Mouse (Mus musculus) limb, embryonic 15.5 days (tissue): Measurements from ENCODE around the gene Ldb2. TPM values are rescaled to one million over a fixed set of nuclear protein-coding genes. Genes with fewer than 3 reads are reported as not detected.
A peak's percentile ranks its signal among the peaks of the same experiment; 100 is the strongest.

Source experiments
- ATAC-seq: fragments of 200-750 bp; cut with Nextera tagmentation; 2 replicates; pipeline ENCODE4 v1.8.0; 2017; ENCODE audit warnings: low read depth, moderate TSS enrichment; ENCODE audit not compliant: insufficient number of reproducible peaks, low FRiP score, low TSS enrichment
- H3K27ac ChIP-seq: fragments of 300-500 bp; sonication (generic); 2 replicates; pipeline ENCODE4 v1.5.1; 2015; ENCODE audit warnings: moderate library complexity, mild to moderate bottlenecking, inconsistent platforms
- H3K27me3 ChIP-seq: fragments of 300-500 bp; sonication (generic); 2 replicates; pipeline ENCODE4 v1.6.1; 2015; ENCODE audit warnings: inconsistent platforms
- H3K36me3 ChIP-seq: fragments of 300-500 bp; sonication (generic); 2 replicates; pipeline ENCODE4 v1.6.1; 2015; ENCODE audit warnings: inconsistent platforms
- H3K4me1 ChIP-seq: fragments of 300-500 bp; sonication (generic); 2 replicates; pipeline ENCODE4 v1.6.1; 2015; ENCODE audit warnings: inconsistent platforms
- H3K4me2 ChIP-seq: fragments of 300-500 bp; sonication (generic); 2 replicates; pipeline ENCODE4 v1.6.1; 2015; ENCODE audit warnings: mild to moderate bottlenecking, inconsistent platforms
- H3K4me3 ChIP-seq: fragments of 300-500 bp; sonication (generic); 2 replicates; pipeline ENCODE4 v1.5.1; 2015; ENCODE audit warnings: mild to moderate bottlenecking, inconsistent platforms
- H3K9ac ChIP-seq: fragments of 300-500 bp; sonication (generic); 2 replicates; pipeline ENCODE4 v1.6.1; 2015; ENCODE audit warnings: inconsistent platforms
- H3K9me3 ChIP-seq: fragments of 300-500 bp; sonication (generic); 2 replicates; pipeline ENCODE4 v1.6.1; 2016; ENCODE audit warnings: inconsistent platforms
- WGBS: fragments of 180-500 bp; shearing (Covaris S2); methylation state at CpG from one replicate; pipeline ENCODE4 v1.1.7; 2015; 5-methylcytosine and 5-hydroxymethylcytosine counted together
- polyA plus RNA-seq: library from polyadenylated mRNA; unstranded; fragments of >200 nt; fragmentation: Nextera tagmentation; extraction: Ambion mirVana; gene quantifications from 2 replicates; pipeline ENCODE4 v1.2.1, GENCODE M21; 2015

The Ldb2 gene
- polyA plus RNA-seq, 1 experiment from 2014 or later: 57.9 TPM

DNA sequence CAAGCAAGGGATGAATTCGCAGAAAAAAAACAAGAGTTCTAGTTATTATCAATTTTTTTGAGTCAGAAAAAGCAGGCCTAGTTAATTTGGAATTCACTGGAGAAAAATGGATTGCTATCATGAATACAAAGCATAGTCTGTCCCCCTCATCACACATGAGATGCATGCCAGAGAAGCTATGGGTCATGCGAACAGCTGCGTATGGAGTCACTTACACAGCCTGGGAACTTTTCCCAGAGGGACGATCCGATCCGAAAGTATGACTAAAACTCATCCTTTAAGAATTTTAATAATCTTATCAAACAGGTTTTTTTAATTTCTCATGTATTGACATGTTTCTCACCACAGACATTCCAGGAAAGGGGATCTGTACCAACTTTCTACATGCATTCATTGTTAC lies 163.9 kb downstream of the Ldb2 start:
- Histone ChIP-seq H3K4me1 (no peaks in the 10 kb centered on the region), H3K9me3 (no peaks in the 10 kb centered on the region), H3K27me3 (no peaks in the 10 kb centered on the region), H3K4me3 (no peak overlapping the region), H3K36me3 (no peaks in the 10 kb centered on the region), H3K4me2 (no peak overlapping the region), H3K27ac (no peak overlapping the region), H3K9ac (no peak overlapping the region)
- 59% methylated on average over 6 of the region's 6 CpGs for WGBS
- no peak for ATAC-seq

DNA sequence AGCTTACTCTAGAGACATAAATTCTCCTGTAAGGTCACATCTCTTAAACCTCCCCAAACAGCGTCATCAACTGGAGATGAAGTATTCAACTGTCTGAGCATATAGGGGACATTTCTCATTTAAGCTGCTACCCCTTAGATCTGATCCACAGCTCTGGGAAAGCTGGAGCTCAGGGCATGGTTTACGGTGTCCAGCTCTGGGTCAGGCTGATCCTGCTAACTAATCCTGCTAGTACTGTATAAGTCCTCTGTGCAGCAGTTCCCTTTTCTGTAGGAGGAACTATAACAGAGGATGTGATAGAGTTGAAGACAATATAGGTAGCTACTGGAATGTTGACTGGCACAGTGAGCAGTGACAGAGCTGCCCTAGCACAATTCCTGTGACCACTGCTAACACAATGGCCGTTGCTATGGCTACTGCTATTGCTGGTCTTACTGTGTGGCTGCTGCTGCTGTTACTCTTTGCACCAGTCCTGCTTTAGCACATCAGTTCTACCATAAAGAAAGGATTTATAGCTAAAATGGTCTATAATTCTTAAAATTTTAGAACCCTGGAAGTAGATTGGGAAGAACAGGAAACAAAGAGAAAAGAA lies 170.3 kb downstream of the Ldb2 start:
- 88% methylated on average over 3 of the region's 3 CpGs for WGBS
- Histone ChIP-seq H3K4me1 (no peaks in the 10 kb centered on the region), H3K4me2 (no peak overlapping the region), H3K27ac (no peak overlapping the region), H3K27me3 (no peaks in the 10 kb centered on the region), H3K36me3 (no peaks in the 10 kb centered on the region), H3K9me3 (no peaks in the 10 kb centered on the region), H3K9ac (no peak overlapping the region), H3K4me3 (no peak overlapping the region)
- no peak for ATAC-seq

DNA sequence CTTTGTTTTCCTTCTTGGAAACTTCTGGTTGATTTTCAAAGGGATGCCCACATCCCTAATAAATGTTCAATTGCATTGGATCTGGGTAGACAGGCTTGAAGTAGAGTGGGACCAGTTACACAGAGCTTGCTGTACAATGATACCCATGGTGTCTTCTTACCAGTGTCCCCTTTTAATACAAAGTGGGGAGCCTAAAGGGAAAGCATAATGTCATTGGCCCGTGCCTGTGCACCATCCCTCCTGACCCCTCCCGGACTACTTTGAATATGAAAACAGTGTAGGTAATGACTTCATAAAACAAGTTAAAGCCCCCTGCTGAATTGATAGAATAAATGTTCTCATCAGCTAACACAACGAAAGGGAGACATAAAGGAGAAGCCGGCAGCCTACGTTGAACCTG lies 172.0 kb downstream of the Ldb2 start:
- H3K9ac ChIP-seq: no peak overlapping the region
- no peak overlapping the region for H3K4me3 ChIP-seq
- H3K36me3 ChIP-seq: no peaks in the 10 kb centered on the region
- H3K4me2 ChIP-seq: no peak overlapping the region
- no peaks in the 10 kb centered on the region for H3K4me1 ChIP-seq
- WGBS: 60% methylated on average over 5 of the region's 5 CpGs
- no peak overlapping the region for H3K27ac ChIP-seq
- H3K9me3 ChIP-seq: no peaks in the 10 kb centered on the region
- no peak for ATAC-seq
- no peaks in the 10 kb centered on the region for H3K27me3 ChIP-seq

GRCm38 (mm10) chr5:44626885-44627284 lies 172.6 kb downstream of the Ldb2 start:
- no peak overlapping the region for H3K9ac ChIP-seq
- no peaks in the 10 kb centered on the region for H3K27me3 ChIP-seq
- H3K4me3 ChIP-seq: no peak overlapping the region
- H3K27ac ChIP-seq: no peak overlapping the region
- H3K4me2 ChIP-seq: no peak overlapping the region
- no peaks in the 10 kb centered on the region for H3K9me3 ChIP-seq
- no peaks in the 10 kb centered on the region for H3K4me1 ChIP-seq
- 90% methylated on average over 2 of the region's 2 CpGs for WGBS
- no peaks in the 10 kb centered on the region for H3K36me3 ChIP-seq
- no peak for ATAC-seq

DNA sequence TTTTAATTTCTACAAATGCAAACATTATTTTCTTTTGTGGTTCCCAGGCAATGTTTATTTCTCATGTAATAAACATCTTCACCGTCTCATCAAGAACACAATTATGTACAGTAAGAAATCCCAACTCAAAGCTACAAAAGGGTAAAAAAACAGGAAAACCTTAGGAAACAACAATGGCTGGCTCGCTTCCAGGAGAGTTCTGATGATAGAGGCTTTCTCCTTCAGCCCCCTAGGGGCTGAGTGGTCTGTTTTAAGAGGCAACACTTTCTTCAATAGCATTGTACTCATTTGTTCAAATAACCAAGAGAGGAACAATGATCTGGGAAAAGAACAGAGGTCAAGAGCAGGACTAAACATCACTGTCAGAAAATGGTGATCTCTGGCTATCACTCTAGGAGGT lies 173.4 kb downstream of the Ldb2 start:
- no peaks in the 10 kb centered on the region for H3K4me1 ChIP-seq
- ATAC-seq: no peak
- H3K27ac ChIP-seq: no peak overlapping the region
- H3K9me3 ChIP-seq: no peaks in the 10 kb centered on the region
- no peak overlapping the region for H3K9ac ChIP-seq
- no peaks in the 10 kb centered on the region for H3K36me3 ChIP-seq
- no peak overlapping the region for H3K4me3 ChIP-seq
- no peak overlapping the region for H3K4me2 ChIP-seq
- H3K27me3 ChIP-seq: no peaks in the 10 kb centered on the region
- WGBS: 65% methylated on average over 2 of the region's 2 CpGs

- no peaks in the 10 kb centered on the region for H3K27me3 ChIP-seq
- no peak overlapping the region for H3K9ac ChIP-seq
- H3K27ac ChIP-seq: no peak overlapping the region
- 91% methylated on average over 7 of the region's 7 CpGs for WGBS
- no peaks in the 10 kb centered on the region for H3K4me1 ChIP-seq
- no peaks in the 10 kb centered on the region for H3K9me3 ChIP-seq
- ATAC-seq: no peak
- no peak overlapping the region for H3K4me2 ChIP-seq
- no peak overlapping the region for H3K4me3 ChIP-seq
- no peaks in the 10 kb centered on the region for H3K36me3 ChIP-seq
Measured at GRCm38 (mm10) chr5:44615677-44616076, 183.8 kb downstream of the Ldb2 start.

DNA sequence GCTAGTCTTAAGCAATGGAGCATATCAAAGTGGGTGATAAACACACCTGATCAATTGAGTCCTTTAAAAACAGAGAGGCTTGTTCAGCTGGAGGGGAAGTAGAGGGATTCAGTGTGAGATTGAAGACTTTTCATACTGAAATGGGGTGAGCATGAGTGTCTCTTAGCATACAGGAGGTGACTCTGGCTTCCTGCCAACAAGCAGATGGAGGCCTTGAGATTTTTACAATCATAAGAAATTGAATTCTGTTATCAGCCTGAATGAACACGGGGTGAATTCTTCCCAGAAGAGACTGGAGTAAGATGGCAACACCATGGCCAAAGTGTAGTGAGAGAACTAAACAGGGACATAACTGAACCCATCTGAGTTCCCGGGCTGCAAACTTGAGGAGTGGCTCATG lies 190.6 kb downstream of the Ldb2 start:
- H3K4me3 ChIP-seq: no peak overlapping the region
- H3K9me3 ChIP-seq: no peaks in the 10 kb centered on the region
- no peak overlapping the region for H3K9ac ChIP-seq
- H3K36me3 ChIP-seq: no peaks in the 10 kb centered on the region
- WGBS: 55% methylated on average over 2 of the region's 2 CpGs
- ATAC-seq: no peak
- H3K27me3 ChIP-seq: no peaks in the 10 kb centered on the region
- H3K4me1 ChIP-seq: no peaks in the 10 kb centered on the region
- no peak overlapping the region for H3K27ac ChIP-seq
- no peak overlapping the region for H3K4me2 ChIP-seq

DNA sequence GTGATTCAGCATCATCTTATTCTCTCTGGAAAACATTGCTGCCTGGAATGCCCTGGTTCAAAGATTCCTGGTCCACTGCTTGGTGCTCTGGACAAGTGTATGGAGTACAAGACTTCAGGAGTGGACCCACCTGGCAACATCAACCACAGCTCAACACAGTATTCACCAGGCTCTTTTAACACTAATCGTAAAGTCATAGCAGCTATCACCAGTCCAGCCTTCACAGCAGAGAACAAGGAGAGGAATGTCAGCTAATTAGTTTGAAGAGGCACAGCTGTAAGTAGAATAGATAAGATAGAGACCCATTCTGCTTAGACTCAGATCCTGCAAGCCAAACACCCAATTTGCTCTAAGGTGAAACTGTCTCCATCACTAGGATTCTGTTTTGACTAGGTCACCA lies 198.1 kb downstream of the Ldb2 start:
- Histone ChIP-seq H3K4me3 (no peak overlapping the region), H3K4me1 (no peaks in the 10 kb centered on the region)
- WGBS: 92% methylated on average over 1 of the region's 1 CpGs

DNA sequence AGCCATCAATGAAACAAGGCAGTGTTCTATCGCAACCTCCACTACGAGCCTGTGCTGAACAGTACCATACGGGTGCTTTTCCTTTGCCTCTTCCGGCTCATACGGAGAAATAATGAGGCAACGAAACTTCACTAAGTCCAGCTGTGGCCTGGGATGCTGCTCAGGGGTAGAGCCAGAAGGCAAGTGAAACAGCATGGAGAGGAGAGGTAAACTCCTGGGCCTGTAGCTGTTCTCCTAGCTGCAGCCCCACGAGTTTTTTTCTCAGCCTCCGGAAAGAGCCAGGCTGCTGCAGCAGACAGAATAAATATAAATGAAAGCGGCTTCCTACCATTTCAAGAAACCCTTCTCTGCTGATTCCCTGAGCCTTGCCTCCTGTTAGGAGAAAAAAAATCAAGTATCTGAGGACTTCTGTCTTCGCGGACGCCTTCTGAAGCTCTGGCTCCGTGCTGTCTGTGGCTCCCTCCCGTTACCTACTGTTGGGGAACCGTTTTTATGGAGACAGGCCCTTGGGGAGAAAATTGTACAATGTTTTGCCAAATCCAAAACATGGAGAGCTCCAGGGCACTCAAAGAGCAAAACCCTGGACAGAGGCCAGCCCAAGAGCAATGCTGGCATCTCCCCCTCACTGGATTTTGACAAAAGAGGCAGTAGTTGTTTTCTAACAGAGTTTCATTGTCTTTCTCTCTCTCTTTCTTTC lies 205.8 kb downstream of the Ldb2 start:
- ATAC-seq: no peak
- 28% methylated on average over 15 of the region's 15 CpGs for WGBS
- H3K36me3 ChIP-seq: no peaks in the 10 kb centered on the region
- peaks cover 24% of the 10 kb centered on the region for H3K4me1 ChIP-seq
- H3K9me3 ChIP-seq: no peaks in the 10 kb centered on the region
- no peak overlapping the region for H3K4me3 ChIP-seq
- no peak overlapping the region for H3K9ac ChIP-seq
- H3K27ac ChIP-seq: peak overlapping the region; percentile 83
- peak overlapping the region; percentile 37 for H3K4me2 ChIP-seq
- no peaks in the 10 kb centered on the region for H3K27me3 ChIP-seq

More for the DNA sequence above, 198.1 kb downstream of the Ldb2 start:
- H3K9ac ChIP-seq: no peak overlapping the region
- H3K9me3 ChIP-seq: no peaks in the 10 kb centered on the region
- no peaks in the 10 kb centered on the region for H3K36me3 ChIP-seq
- no peak for ATAC-seq
- no peak overlapping the region for H3K4me2 ChIP-seq
- H3K27me3 ChIP-seq: no peaks in the 10 kb centered on the region
- H3K27ac ChIP-seq: no peak overlapping the region

- WGBS: 85% methylated on average over 3 of the region's 3 CpGs
Measured at GRCm38 (mm10) chr5:44590750-44591149, 208.7 kb downstream of the Ldb2 start.

DNA sequence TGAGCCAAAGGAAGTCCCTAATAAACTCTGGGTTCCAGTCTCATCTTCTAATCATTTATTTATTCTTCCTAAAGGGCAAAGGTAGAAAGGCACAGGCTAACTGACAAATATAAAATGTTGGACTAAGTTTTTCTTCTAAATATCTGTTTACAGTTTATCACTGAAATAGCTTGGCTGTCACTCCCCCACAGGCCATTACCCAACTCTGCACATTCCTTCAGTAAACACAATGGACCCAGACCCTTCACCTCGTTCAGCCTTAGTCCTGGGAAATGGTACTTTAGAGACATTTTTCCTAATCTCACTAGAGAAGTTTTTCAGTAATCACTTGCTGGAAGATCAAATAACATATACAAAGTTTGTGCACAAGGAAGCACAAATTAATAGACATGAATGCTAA lies 210.2 kb downstream of the Ldb2 start:
- H3K9ac ChIP-seq: no peak overlapping the region
- ATAC-seq: no peak
- H3K4me1 ChIP-seq: peaks cover 24% of the 10 kb centered on the region
- no peaks in the 10 kb centered on the region for H3K9me3 ChIP-seq
- no peak overlapping the region for H3K4me3 ChIP-seq
- no peak overlapping the region for H3K4me2 ChIP-seq
- no peak overlapping the region for H3K27ac ChIP-seq
- H3K27me3 ChIP-seq: no peaks in the 10 kb centered on the region
- no peaks in the 10 kb centered on the region for H3K36me3 ChIP-seq
- WGBS: 29% methylated on average over 1 of the region's 1 CpGs

More at GRCm38 (mm10) chr5:44590750-44591149, 208.7 kb downstream of the Ldb2 start:
- Histone ChIP-seq H3K27me3 (no peaks in the 10 kb centered on the region), H3K4me1 (peaks cover 30% of the 10 kb centered on the region), H3K9ac (no peak overlapping the region), H3K4me3 (no peak overlapping the region), H3K27ac (no peak overlapping the region), H3K36me3 (no peaks in the 10 kb centered on the region), H3K9me3 (no peaks in the 10 kb centered on the region), H3K4me2 (no peak overlapping the region)
- no peak for ATAC-seq

- Histone ChIP-seq H3K4me1 (peaks cover 6% of the 10 kb centered on the region; the same call in 1 of the 2 replicates), H3K36me3 (no peaks in the 10 kb centered on the region), H3K9ac (no peak overlapping the region), H3K9me3 (no peaks in the 10 kb centered on the region), H3K27me3 (no peaks in the 10 kb centered on the region), H3K4me2 (no peak overlapping the region), H3K4me3 (no peak overlapping the region), H3K27ac (peak overlapping the region; percentile 28)
- WGBS: 22% methylated on average over 5 of the region's 5 CpGs
- 0 out of 2 replicates have a peak, but pooled peaks have one; percentile 40 for ATAC-seq
Measured at GRCm38 (mm10) chr5:44586571-44586970, 212.9 kb downstream of the Ldb2 start.
